Mouse (Mus musculus) embryonic facial prominence, embryonic 10.5 days (tissue): ENCODE data around the gene Lrrfip1. TPM values are rescaled to one million over a fixed set of nuclear protein-coding genes. Genes with fewer than 3 reads are reported as not detected.
A peak's percentile ranks its signal among the peaks of the same experiment; 100 is the strongest.

ENCODE experiments used
- DNase-seq: peaks from one replicate; pipeline ENCODE4 v3.0.0-alpha.2; 2017; ENCODE audit warnings: low spot score
- H3K27ac ChIP-seq: fragments of 300-500 bp; sonication (generic); replicated peaks from 2 replicates; pipeline ENCODE4 v1.5.1; 2016; ENCODE audit warnings: mild to moderate bottlenecking
- H3K27me3 ChIP-seq: fragments of 300-500 bp; sonication (generic); replicated peaks from 2 replicates; pipeline ENCODE4 v1.6.1; 2016; ENCODE audit warnings: low read depth, mild to moderate bottlenecking; ENCODE audit not compliant: poor library complexity, severe bottlenecking
- H3K36me3 ChIP-seq: fragments of 300-500 bp; sonication (generic); replicated peaks from 2 replicates; pipeline ENCODE4 v1.6.1; 2016; ENCODE audit warnings: mild to moderate bottlenecking, moderate library complexity
- H3K4me1 ChIP-seq: fragments of 300-500 bp; sonication (generic); 2 replicates; pipeline ENCODE4 v1.6.1; 2016
- H3K4me3 ChIP-seq: fragments of 300-500 bp; sonication (generic); 2 replicates; pipeline ENCODE4 v1.5.1; 2016; ENCODE audit warnings: mild to moderate bottlenecking, moderate library complexity
- H3K9me3 ChIP-seq: fragments of 300-500 bp; sonication (generic); 2 replicates; pipeline ENCODE4 v1.6.1; 2016; ENCODE audit warnings: mild to moderate bottlenecking
- WGBS: fragments of 180-500 bp; shearing (Covaris S2); methylation state at CpG from one replicate; pipeline ENCODE4 v1.1.7; 2016; 5-methylcytosine and 5-hydroxymethylcytosine counted together
- polyA plus RNA-seq: library from polyadenylated mRNA; unstranded; fragments of >200 nt; fragmentation: Nextera tagmentation; extraction: Ambion mirVana; gene quantifications from 2 replicates; pipeline ENCODE4 v1.2.1, GENCODE M21; 2016

The Lrrfip1 gene
- polyA plus RNA-seq, 1 experiment from 2014 or later, result 25.7 TPM

DNA sequence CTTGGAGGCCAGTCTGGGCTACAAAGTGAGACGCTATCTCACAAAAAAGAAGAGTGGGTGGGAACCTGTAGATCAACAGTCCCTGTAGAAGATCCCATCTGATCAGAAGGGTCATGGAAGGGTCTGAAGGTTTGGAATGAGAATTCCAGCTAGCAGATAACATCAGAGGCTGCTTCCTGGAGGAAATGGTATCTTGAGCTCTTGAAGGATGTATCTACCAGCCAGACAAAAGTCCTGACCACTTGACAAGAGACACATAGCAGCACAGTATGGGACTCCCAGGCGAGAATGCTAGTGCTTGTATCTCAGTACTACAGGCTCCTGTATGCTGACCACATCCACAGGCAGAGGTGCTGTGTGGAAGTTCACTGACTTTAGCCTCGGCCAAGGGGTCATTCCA is 2.6 kb downstream of the Lrrfip1 start:
- no peak for DNase-seq
- Histone ChIP-seq H3K27me3 (peaks cover 22% of the 10 kb centered on the region), H3K4me1 (peaks cover 34% of the 10 kb centered on the region), H3K27ac (no peak overlapping the region), H3K9me3 (no peaks in the 10 kb centered on the region; the same call in 1 of the 2 replicates), H3K4me3 (no peak overlapping the region), H3K36me3 (peaks cover 3% of the 10 kb centered on the region; the same call in 1 of the 2 replicates)
- 88% methylated on average over 3 of the region's 3 CpGs for WGBS

DNA sequence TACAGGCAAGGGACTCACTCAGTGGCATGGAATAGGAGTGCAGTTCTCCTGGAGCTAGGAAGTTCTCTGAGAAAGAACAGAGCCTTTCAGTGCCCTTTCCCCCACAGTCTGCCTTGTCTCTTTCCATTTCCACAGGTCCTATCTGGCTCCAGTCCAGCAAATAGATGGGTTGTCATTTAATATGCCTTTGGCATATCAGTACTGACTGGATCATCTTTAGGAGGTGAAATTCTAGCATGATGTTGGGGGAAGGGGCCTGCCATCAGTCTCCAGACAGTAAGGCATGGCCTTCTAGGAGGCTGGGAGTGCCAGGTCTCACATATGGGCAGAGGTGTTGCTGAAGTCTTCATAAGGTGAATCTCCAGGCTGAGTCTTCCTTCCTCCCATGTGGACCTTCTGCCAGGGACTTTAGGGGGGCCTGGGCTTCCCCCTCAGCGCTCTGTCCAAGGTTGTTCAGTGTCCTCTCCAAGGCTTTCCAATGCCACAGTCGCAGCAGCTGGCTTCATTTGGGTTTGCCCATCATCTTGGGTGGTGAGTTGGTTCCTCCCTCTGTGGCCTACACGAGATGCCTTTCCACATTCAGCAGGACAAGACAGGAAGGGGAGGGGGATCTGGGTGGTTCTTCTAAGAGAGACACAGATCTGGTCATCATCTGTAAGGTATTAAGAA is 3.5 kb downstream of the Lrrfip1 start:
- peaks cover 20% of the 10 kb centered on the region for H3K27me3 ChIP-seq
- no peaks in the 10 kb centered on the region for H3K9me3 ChIP-seq
- no peak for DNase-seq
- H3K4me1 ChIP-seq, result peaks cover 34% of the 10 kb centered on the region
- 89% methylated on average over 3 of the region's 3 CpGs for WGBS
- H3K36me3 ChIP-seq, result peaks cover 3% of the 10 kb centered on the region; the same call in 1 of the 2 replicates
- H3K4me3 ChIP-seq, result no peak overlapping the region
- H3K27ac ChIP-seq, result no peak overlapping the region

DNA sequence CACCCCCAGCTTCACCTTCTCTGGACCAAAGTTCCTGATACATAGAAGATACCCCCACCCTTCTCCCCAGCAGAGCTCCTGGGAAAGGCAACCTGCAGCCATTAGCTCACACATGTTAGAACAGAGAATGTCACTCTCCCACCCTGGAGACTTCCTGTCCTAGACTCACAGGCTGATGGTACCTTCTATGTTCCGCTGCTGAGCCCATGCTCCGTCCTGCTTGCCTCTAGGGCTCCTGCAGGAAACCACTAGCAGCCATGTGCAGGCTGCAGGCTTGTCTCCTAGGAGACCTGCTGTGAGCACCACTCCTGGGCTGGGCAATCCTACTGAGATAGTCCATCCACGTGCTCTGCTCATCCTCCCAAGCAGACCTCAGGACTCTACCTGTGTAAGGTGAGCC is 4.1 kb downstream of the Lrrfip1 start:
- no peak for DNase-seq
- H3K27me3 ChIP-seq, result peaks cover 13% of the 10 kb centered on the region

DNA sequence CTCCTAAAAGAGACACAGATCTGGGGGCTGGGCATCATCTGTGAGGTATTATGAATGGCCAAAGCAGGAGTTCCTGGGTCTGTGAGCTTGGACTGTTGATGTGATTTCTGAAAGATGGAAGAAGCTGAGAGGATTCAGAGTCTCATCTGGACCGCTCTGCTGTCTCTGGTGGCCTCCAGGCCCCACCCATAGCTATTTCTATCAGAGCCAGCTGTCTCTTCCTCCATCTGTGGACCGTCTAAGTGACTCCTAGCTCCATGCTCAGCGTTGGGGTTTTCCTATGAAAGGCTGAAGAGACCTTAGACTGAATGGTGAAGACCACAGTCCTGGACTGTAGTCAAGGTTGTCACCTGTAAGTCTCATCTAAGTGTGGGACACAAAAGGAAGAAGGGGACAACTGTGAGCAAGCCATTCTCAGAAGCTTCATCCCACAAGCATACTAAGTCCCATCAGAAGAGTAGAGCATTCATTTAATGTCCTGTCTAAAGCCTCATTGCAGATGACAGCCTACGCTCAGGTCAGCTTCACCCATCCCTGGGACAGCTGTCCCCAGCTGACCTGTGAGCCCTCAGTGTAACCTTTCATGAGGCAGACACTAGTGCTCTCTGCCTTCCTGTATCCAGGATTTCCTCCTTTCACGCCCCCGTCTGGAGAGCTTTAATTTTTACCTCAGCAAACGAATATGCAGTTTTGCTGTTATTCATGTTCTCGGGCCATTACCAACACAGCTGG is 5.2 kb downstream of the Lrrfip1 start:
- 83% methylated on average over 8 of the region's 8 CpGs for WGBS
- H3K27ac ChIP-seq, result no peak overlapping the region
- H3K27me3 ChIP-seq, result peaks cover 7% of the 10 kb centered on the region; the same call in 1 of the 2 replicates
- no peak overlapping the region for H3K4me3 ChIP-seq
- H3K9me3 ChIP-seq, result no peaks in the 10 kb centered on the region
- DNase-seq, result no peak
- H3K4me1 ChIP-seq, result peaks cover 27% of the 10 kb centered on the region
- H3K36me3 ChIP-seq, result peaks cover 3% of the 10 kb centered on the region; the same call in 1 of the 2 replicates

More for the DNA sequence above, 4.1 kb downstream of the Lrrfip1 start:
- no peaks in the 10 kb centered on the region for H3K9me3 ChIP-seq
- peaks cover 34% of the 10 kb centered on the region for H3K4me1 ChIP-seq
- 89% methylated on average over 3 of the region's 3 CpGs for WGBS
- no peak overlapping the region for H3K27ac ChIP-seq
- no peak overlapping the region for H3K4me3 ChIP-seq
- peaks cover 3% of the 10 kb centered on the region; the same call in 1 of the 2 replicates for H3K36me3 ChIP-seq

DNA sequence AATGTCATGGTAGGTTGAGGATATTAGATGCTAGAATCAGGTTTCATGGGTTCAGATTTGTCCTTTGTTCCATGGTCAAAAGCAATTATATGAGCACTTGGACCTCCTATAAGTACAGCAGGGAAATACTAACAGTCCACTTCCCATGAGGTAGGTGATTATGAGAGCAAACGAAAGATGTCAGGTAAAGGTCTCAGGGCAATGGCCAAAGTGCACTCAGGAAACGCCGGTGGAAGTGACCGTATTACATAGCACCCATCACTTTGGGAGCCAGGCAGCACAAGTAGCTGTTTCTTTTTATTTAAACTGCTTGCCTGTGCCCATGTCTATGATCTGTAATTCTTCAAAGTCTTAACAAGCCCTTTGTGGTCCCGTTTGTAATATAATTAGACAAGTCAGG is 7.5 kb downstream of the Lrrfip1 start:
- peaks cover 5% of the 10 kb centered on the region; the same call in 1 of the 2 replicates for H3K4me1 ChIP-seq
- H3K4me3 ChIP-seq, result no peak overlapping the region
- WGBS, result 88% methylated on average over 5 of the region's 5 CpGs
- no peak overlapping the region for H3K27ac ChIP-seq
- no peaks in the 10 kb centered on the region for H3K27me3 ChIP-seq
- H3K36me3 ChIP-seq, result peaks cover 3% of the 10 kb centered on the region; the same call in 1 of the 2 replicates
- no peaks in the 10 kb centered on the region for H3K9me3 ChIP-seq
- no peak for DNase-seq

DNA sequence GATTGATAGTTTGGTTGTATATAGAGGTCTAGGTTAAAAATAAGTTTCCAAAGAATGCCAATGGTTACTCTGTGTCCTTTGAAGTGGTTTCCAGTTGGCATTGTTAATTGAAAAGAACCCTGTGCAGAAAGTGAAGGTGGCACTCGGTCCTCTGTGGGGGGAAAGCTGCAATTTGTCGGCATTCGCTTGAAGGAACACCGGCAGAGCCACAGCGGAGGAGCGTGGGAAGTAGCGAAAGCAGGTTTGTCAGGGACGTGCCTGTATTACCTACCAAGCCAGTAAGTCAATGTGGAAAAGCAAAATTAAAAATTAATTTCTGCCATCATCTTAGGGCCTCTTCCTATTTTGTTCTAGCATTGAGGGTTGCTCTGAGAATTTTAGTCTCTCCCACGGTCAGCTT is 8.2 kb downstream of the Lrrfip1 start:
- Histone ChIP-seq H3K27ac (no peak overlapping the region), H3K4me1 (peaks cover 5% of the 10 kb centered on the region; the same call in 1 of the 2 replicates), H3K36me3 (0 out of 2 replicates have a peak, but pooled peaks cover 3% of the 10 kb centered on the region), H3K9me3 (no peaks in the 10 kb centered on the region), H3K4me3 (no peak overlapping the region), H3K27me3 (no peaks in the 10 kb centered on the region)
- no peak for DNase-seq
- 94% methylated on average over 9 of the region's 9 CpGs for WGBS

DNA sequence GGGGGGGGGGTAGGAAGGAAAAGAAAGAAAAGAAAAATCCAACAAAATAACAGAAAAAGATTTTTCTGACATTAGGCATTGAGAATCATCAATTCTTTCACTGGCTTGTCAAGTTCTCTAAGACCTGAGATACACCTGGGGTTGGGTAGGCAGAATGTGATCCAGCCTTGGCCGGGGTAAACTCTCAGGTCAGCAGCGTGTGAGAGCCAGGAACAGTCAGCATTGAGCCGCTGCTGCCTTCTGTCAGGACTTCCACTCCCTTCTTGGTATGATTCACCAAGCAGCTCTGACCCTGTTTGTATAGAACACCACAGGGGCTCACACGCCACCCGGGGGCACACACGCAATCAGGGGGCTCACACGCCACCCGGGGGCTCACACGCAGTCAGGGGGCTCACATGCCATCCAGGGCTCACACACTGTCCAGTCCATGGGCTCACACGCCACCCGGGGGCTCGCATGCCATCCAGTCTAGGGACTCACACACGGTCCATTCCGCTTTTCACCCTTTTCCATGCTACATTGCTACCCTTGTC is 9.7 kb downstream of the Lrrfip1 start:
- no peak overlapping the region for H3K4me3 ChIP-seq
- 91% methylated on average over 14 of the region's 14 CpGs for WGBS
- DNase-seq, result no peak
- H3K27me3 ChIP-seq, result no peaks in the 10 kb centered on the region
- H3K4me1 ChIP-seq, result peaks cover 17% of the 10 kb centered on the region
- H3K27ac ChIP-seq, result no peak overlapping the region
- no peaks in the 10 kb centered on the region for H3K9me3 ChIP-seq
- H3K36me3 ChIP-seq, result no peaks in the 10 kb centered on the region

DNA sequence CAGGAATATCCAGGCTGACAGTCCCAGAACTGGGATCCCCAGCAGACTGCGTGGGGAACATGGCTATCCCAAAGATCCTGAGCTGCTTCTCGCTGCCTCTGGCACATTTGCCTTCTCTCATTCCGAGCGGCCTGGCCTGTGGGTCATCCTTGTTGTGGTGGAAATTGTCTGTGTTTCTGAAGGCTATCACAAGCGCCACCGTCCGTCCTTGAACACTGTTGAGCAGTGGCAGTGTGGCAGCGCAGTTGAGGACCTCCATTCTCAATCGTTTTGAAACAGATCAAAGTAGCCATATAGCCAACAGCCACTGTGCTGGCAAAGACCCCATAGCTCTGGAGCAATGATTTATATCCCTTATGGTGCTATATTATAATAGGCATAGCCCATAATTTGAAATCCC is 10.2 kb downstream of the Lrrfip1 start:
- no peaks in the 10 kb centered on the region for H3K36me3 ChIP-seq
- no peaks in the 10 kb centered on the region for H3K9me3 ChIP-seq
- WGBS, result 94% methylated on average over 9 of the region's 9 CpGs
- DNase-seq, result no peak
- H3K27me3 ChIP-seq, result no peaks in the 10 kb centered on the region
- no peak overlapping the region for H3K27ac ChIP-seq
- peaks cover 20% of the 10 kb centered on the region for H3K4me1 ChIP-seq
- no peak overlapping the region for H3K4me3 ChIP-seq

DNA sequence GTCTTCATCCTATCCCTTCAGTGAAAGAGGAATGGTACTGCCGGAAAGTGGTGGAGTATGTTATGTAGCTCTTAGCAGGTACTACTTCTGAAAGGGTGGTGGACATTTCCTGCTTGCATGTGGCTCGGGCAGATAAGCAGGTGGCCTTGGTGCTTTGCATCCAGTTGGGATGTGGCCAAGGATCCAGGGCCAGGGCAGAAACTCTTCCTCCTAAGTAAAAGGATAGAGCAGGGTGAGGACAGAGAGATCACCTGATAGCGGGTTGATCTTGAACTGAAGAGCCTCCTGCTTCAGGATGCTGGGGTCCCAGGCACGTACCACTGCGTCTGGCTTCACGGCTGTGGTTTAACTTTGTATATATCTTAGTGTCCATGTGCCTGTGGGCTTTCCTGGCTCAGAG is 10.7 kb downstream of the Lrrfip1 start:
- Histone ChIP-seq H3K9me3 (no peaks in the 10 kb centered on the region), H3K36me3 (no peaks in the 10 kb centered on the region), H3K27ac (no peak overlapping the region), H3K4me3 (no peak overlapping the region), H3K4me1 (peaks cover 25% of the 10 kb centered on the region), H3K27me3 (no peaks in the 10 kb centered on the region)
- 92% methylated on average over 6 of the region's 6 CpGs for WGBS
- DNase-seq, result no peak

DNA sequence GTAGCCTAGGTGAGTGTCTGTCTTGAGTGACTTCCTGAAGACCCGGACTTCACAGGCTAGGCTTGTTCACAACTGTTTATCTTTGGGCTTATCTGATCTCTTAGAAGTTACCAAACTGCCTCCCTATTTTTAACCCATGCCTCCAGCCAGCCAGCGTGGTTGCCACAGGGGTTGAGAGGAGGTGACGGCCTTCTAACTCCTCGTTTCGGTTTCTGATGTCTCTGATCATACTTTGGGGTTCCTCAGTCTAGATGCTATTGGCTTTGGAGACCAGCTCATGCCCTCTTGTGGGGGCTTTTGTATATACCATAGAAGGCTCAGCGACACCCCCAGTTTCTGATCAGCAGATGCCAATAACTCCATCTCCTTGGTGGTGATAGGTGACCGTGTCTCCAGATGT is 11.7 kb downstream of the Lrrfip1 start:
- Histone ChIP-seq H3K27ac (no peak overlapping the region), H3K36me3 (no peaks in the 10 kb centered on the region), H3K4me3 (no peak overlapping the region), H3K4me1 (peaks cover 30% of the 10 kb centered on the region), H3K9me3 (no peaks in the 10 kb centered on the region), H3K27me3 (no peaks in the 10 kb centered on the region)
- no peak for DNase-seq
- WGBS, result 84% methylated on average over 7 of the region's 7 CpGs

DNA sequence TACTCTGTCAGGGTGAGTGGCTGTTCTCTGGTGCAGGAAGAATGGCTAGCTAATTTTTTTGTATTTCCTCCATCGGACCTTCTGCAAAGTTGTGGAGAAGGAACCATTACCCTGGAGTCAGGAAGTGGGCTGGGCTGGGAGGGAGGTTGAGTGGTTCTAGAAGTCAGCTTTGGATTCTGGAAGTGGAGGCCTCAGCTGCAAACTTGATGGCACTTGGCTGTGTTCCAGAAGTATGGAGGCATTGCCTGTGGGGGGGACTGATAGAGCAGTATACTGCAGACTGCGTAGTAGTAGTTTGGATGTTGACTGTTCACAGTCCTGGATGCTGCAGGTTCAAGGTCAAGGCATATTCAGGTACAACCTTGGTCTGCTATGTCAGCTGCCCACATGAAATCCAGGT is 12.2 kb downstream of the Lrrfip1 start:
- Histone ChIP-seq H3K4me1 (peaks cover 35% of the 10 kb centered on the region), H3K27me3 (no peaks in the 10 kb centered on the region), H3K9me3 (no peaks in the 10 kb centered on the region), H3K4me3 (no peak overlapping the region), H3K36me3 (no peaks in the 10 kb centered on the region), H3K27ac (no peak overlapping the region)
- no peak for DNase-seq
- 93% methylated on average over 2 of the region's 2 CpGs for WGBS

DNA sequence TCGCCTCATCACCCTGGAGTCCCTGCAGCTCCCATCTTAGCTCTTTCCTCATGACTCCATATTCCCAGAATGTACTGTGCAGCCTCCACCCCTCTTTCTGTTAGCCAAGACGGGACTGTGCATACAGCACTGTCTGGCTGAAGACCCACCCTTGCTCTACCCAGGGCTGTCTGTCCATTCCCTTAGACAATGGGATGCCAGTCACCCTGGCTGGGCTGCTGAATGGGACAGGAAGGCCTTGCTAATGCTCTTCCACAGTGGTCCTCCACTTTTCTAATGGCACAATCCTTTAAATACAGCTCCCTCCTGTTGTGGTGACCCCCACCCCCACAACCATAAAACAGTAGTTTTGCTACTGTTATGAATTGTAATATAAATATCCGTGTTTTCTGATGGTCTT is 12.8 kb downstream of the Lrrfip1 start:
- Histone ChIP-seq H3K4me1 (peaks cover 37% of the 10 kb centered on the region), H3K4me3 (no peak overlapping the region), H3K27me3 (no peaks in the 10 kb centered on the region), H3K9me3 (no peaks in the 10 kb centered on the region), H3K36me3 (no peaks in the 10 kb centered on the region), H3K27ac (no peak overlapping the region)
- 81% methylated on average over 3 of the region's 3 CpGs for WGBS
- no peak for DNase-seq

DNA sequence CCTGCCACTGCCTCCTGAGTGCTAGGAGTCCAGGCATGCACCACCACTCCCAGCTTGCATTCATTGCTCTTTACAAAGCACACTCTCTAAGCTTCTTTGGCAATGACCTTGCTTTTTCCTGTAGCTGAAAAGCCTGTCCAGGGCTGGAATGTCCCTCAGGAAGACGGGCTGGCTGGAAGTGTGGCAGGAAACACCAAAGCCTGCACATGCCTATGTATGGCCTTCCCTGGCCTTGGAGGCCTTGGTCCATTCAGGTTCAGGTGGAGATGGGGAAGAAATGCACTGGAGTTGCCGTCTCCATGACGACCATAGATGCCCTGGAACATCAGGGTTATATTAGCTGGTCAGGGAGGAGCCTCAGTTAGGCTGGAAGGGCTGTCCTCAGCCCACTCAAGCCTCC is 15.3 kb downstream of the Lrrfip1 start:
- 67% methylated on average over 3 of the region's 3 CpGs for WGBS

More for the DNA sequence above, 15.3 kb downstream of the Lrrfip1 start:
- no peaks in the 10 kb centered on the region for H3K27me3 ChIP-seq
- H3K27ac ChIP-seq, result 0 out of 2 replicates have a peak overlapping the region, but pooled peaks have one; percentile 11
- H3K4me1 ChIP-seq, result peaks cover 48% of the 10 kb centered on the region
- DNase-seq, result peak; percentile 42
- H3K4me3 ChIP-seq, result no peak overlapping the region
- no peaks in the 10 kb centered on the region for H3K9me3 ChIP-seq
- no peaks in the 10 kb centered on the region for H3K36me3 ChIP-seq
